Mouse (Mus musculus): ENCODE results near the gene Kcnk6. TPM values are rescaled to one million over a fixed set of nuclear protein-coding genes. Genes with fewer than 3 reads are reported as not detected.
A peak's percentile ranks its signal among the peaks of the same experiment; 100 is the strongest.

The Kcnk6 gene
- polyA plus RNA-seq, 1 experiment from 2014 or later = 1.1 TPM

GRCm38 (mm10) chr7:29257368-29257767 lies 25.1 kb upstream of the Kcnk6 start:
- 93% methylated on average over 1 of the region's 1 CpGs for WGBS
- no peaks in the 10 kb centered on the region for H3K4me1 ChIP-seq (ENCODE audit: insufficient read depth)
- ATAC-seq (ENCODE audit: insufficient read depth) (no peak), DNase-seq (peak; percentile 13)
- H3K4me3 ChIP-seq (ENCODE audit: low read depth, low read length) = no peak overlapping the region
- no peaks in the 10 kb centered on the region for H3K9me3 ChIP-seq (ENCODE audit: low read depth, low read length)
- H3K36me3 ChIP-seq (ENCODE audit: insufficient read depth) = peaks cover 26% of the 10 kb centered on the region
- no peaks in the 10 kb centered on the region for H3K27me3 ChIP-seq (ENCODE audit: insufficient read depth, low read length)
- no peak overlapping the region; the same call in 1 of the 2 replicates for H3K27ac ChIP-seq (ENCODE audit: low read depth)
- TF ChIP-seq CTCF (IDR thresholded peaks at IDR 0.05; ENCODE audit: low read depth) = no peak
- H3K4me2 ChIP-seq = no peak overlapping the region
- no peak overlapping the region for H3K9ac ChIP-seq

- TF ChIP-seq CTCF (IDR thresholded peaks at IDR 0.05; ENCODE audit: low read depth) = no peak
- H3K9me3 ChIP-seq (ENCODE audit: low read depth, low read length) = no peaks in the 10 kb centered on the region
Measured at GRCm38 (mm10) chr7:29255875-29256274, 23.6 kb upstream of the Kcnk6 start.

GRCm38 (mm10) chr7:29253842-29254241 lies 21.5 kb upstream of the Kcnk6 start:
- Histone ChIP-seq H3K36me3 (ENCODE audit: insufficient read depth) (0 out of 2 replicates have a peak, but pooled peaks cover 16% of the 10 kb centered on the region), H3K27me3 (ENCODE audit: insufficient read depth, low read length) (no peaks in the 10 kb centered on the region), H3K4me1 (ENCODE audit: insufficient read depth) (no peaks in the 10 kb centered on the region), H3K9ac (no peak overlapping the region), H3K9me3 (ENCODE audit: low read depth, low read length) (no peaks in the 10 kb centered on the region), H3K4me2 (no peak overlapping the region), H3K27ac (ENCODE audit: low read depth) (0 out of 2 replicates have a peak overlapping the region, but pooled peaks have one; percentile 4), H3K4me3 (ENCODE audit: low read depth, low read length) (no peak overlapping the region)
- no peak for ATAC-seq (ENCODE audit: insufficient read depth)
- 34% methylated on average over 5 of the region's 5 CpGs for WGBS
- DNase-seq = peak; percentile 23
- no peak for TF ChIP-seq CTCF (IDR thresholded peaks at IDR 0.05; ENCODE audit: low read depth)

More at GRCm38 (mm10) chr7:29255875-29256274, 23.6 kb upstream of the Kcnk6 start:
- ATAC-seq (ENCODE audit: insufficient read depth) = no peak
- no peaks in the 10 kb centered on the region for H3K27me3 ChIP-seq (ENCODE audit: insufficient read depth, low read length)
- no peak for DNase-seq
- H3K4me3 ChIP-seq (ENCODE audit: low read depth, low read length) = no peak overlapping the region
- peaks cover 26% of the 10 kb centered on the region for H3K36me3 ChIP-seq (ENCODE audit: insufficient read depth)
- H3K4me1 ChIP-seq (ENCODE audit: insufficient read depth) = no peaks in the 10 kb centered on the region
- no peak overlapping the region for H3K4me2 ChIP-seq
- H3K27ac ChIP-seq (ENCODE audit: low read depth) = no peak overlapping the region
- WGBS = 77% methylated on average over 4 of the region's 4 CpGs
- H3K9ac ChIP-seq = no peak overlapping the region

GRCm38 (mm10) chr7:29251166-29251565 lies 18.9 kb upstream of the Kcnk6 start:
- H3K4me2 ChIP-seq = no peak overlapping the region

GRCm38 (mm10) chr7:29248261-29248841 lies 16.0 kb upstream of the Kcnk6 start, which contains the start of gene 2200002D01Rik:
Gene 2200002D01Rik (minus strand): TSS chr7:29248466.
- H3K4me3 ChIP-seq (ENCODE audit: low read depth, low read length) = peak within 1 kb of the TSS; percentile 27
- H3K27ac ChIP-seq (ENCODE audit: low read depth) = peak within 1 kb of the TSS; percentile 59
- H3K36me3 ChIP-seq (ENCODE audit: insufficient read depth) = peaks cover 31% of the 10 kb centered on the region
- H3K9me3 ChIP-seq (ENCODE audit: low read depth, low read length) = no peaks in the 10 kb centered on the region
- TF ChIP-seq CTCF (IDR thresholded peaks at IDR 0.05; ENCODE audit: low read depth) = peak; percentile 45
- DNase-seq (peak; percentile 58), ATAC-seq (ENCODE audit: insufficient read depth) (peak; percentile 30)
- peak within 1 kb of the TSS; percentile 54 for H3K4me2 ChIP-seq
- H3K4me1 ChIP-seq (ENCODE audit: insufficient read depth) = peaks cover 14% of the 10 kb centered on the region; the same call in 1 of the 2 replicates
- peak within 1 kb of the TSS; percentile 37 for H3K9ac ChIP-seq
- H3K27me3 ChIP-seq (ENCODE audit: insufficient read depth, low read length) = no peaks in the 10 kb centered on the region
- 16% methylated on average over 20 of the region's 20 CpGs for WGBS

More at GRCm38 (mm10) chr7:29251166-29251565, 18.9 kb upstream of the Kcnk6 start:
- no peak for TF ChIP-seq CTCF (IDR thresholded peaks at IDR 0.05; ENCODE audit: low read depth)
- H3K4me1 ChIP-seq (ENCODE audit: insufficient read depth) = 0 out of 2 replicates have a peak, but pooled peaks cover 9% of the 10 kb centered on the region
- no peak for ATAC-seq (ENCODE audit: insufficient read depth)
- peaks cover 7% of the 10 kb centered on the region; the same call in 1 of the 2 replicates for H3K36me3 ChIP-seq (ENCODE audit: insufficient read depth)
- no peaks in the 10 kb centered on the region for H3K9me3 ChIP-seq (ENCODE audit: low read depth, low read length)
- H3K27ac ChIP-seq (ENCODE audit: low read depth) = no peak overlapping the region
- no peaks in the 10 kb centered on the region for H3K27me3 ChIP-seq (ENCODE audit: insufficient read depth, low read length)
- WGBS = 69% methylated on average over 3 of the region's 3 CpGs
- H3K9ac ChIP-seq = no peak overlapping the region
- no peak for DNase-seq
- H3K4me3 ChIP-seq (ENCODE audit: low read depth, low read length) = no peak overlapping the region

- ATAC-seq (ENCODE audit: insufficient read depth) = peak; percentile 28; the same call in 1 of the 2 replicates
- H3K27ac ChIP-seq (ENCODE audit: low read depth) = no peak overlapping the region; the same call in 1 of the 2 replicates
- DNase-seq = peak; percentile 38
- no peaks in the 10 kb centered on the region for H3K9me3 ChIP-seq (ENCODE audit: low read depth, low read length)
- H3K9ac ChIP-seq = peak overlapping the region; percentile 37
- peaks cover 31% of the 10 kb centered on the region for H3K36me3 ChIP-seq (ENCODE audit: insufficient read depth)
- H3K4me2 ChIP-seq = peak overlapping the region; percentile 54
- H3K4me1 ChIP-seq (ENCODE audit: insufficient read depth) = peaks cover 14% of the 10 kb centered on the region; the same call in 1 of the 2 replicates
- TF ChIP-seq CTCF (IDR thresholded peaks at IDR 0.05; ENCODE audit: low read depth) = no peak
- no peaks in the 10 kb centered on the region for H3K27me3 ChIP-seq (ENCODE audit: insufficient read depth, low read length)
- WGBS = 18% methylated on average over 19 of the region's 19 CpGs
- H3K4me3 ChIP-seq (ENCODE audit: low read depth, low read length) = peak overlapping the region; percentile 27
Measured at GRCm38 (mm10) chr7:29247706-29248105, 15.4 kb upstream of the Kcnk6 start.

GRCm38 (mm10) chr7:29247314-29247700 lies 15.0 kb upstream of the Kcnk6 start:
- WGBS = 29% methylated on average over 16 of the region's 16 CpGs
- Histone ChIP-seq H3K27ac (ENCODE audit: low read depth) (peak overlapping the region; percentile 36; the same call in 1 of the 2 replicates), H3K4me2 (peak overlapping the region; percentile 54), H3K36me3 (ENCODE audit: insufficient read depth) (peaks cover 31% of the 10 kb centered on the region), H3K9me3 (ENCODE audit: low read depth, low read length) (no peaks in the 10 kb centered on the region), H3K9ac (no peak overlapping the region), H3K27me3 (ENCODE audit: insufficient read depth, low read length) (no peaks in the 10 kb centered on the region), H3K4me3 (ENCODE audit: low read depth, low read length) (peak overlapping the region; percentile 27), H3K4me1 (ENCODE audit: insufficient read depth) (peaks cover 14% of the 10 kb centered on the region; the same call in 1 of the 2 replicates)
- peak; percentile 96 for TF ChIP-seq CTCF (IDR thresholded peaks at IDR 0.05; ENCODE audit: low read depth)
- peak; percentile 83 for DNase-seq
- no peak; the same call in 1 of the 2 replicates for ATAC-seq (ENCODE audit: insufficient read depth)
